Mouse (Mus musculus): ENCODE results near the gene Gm3159.
"Not testable (repeated sequence)": the region's sequence is repeated elsewhere in the genome, so short reads cannot be mapped to it uniquely, and the experiment has no call there.

GRCm38 (mm10) chr14:4400115-4400789 is 2.9 kb downstream of the Gm3159 start:
- TF ChIP-seq EP300, CTCF (IDR thresholded peaks at IDR 0.05; ENCODE audit: low read depth): not testable (repeated sequence)

Data from heart, postnatal 0 days (tissue).